Mouse (Mus musculus): ENCODE measurements around the gene Acss2. TPM values are rescaled to one million over a fixed set of nuclear protein-coding genes. Genes with fewer than 3 reads are reported as not detected.

Acss2 gene
- 10 to 100 TPM; 39.9 to 40.3 TPM for total RNA-seq (2021)

GRCm38 (mm10) chr2:155517455-155518423 lies at the start of gene Acss2, which contains the start of gene Ggt7:
Gene Acss2 (plus strand): TSS chr2:155517948.
Gene Ggt7 (minus strand): TSS chr2:155518237.
- DNase-seq (ENCODE audit: low spot score), result peak; percentile 97
- intact Hi-C loops (cut with DNase I), result no loop called here

- intact Hi-C loops (cut with DNase I), result no loop called here
- peak; percentile 15 for DNase-seq (ENCODE audit: low spot score)
Measured at GRCm38 (mm10) chr2:155472671-155473569, 44.8 kb upstream of the Acss2 start.

- DNase-seq (ENCODE audit: low spot score), result peak; percentile 13
- intact Hi-C loops (cut with DNase I), result no loop called here
Measured at GRCm38 (mm10) chr2:155473570-155474088, 44.1 kb upstream of the Acss2 start, which contains the start of gene Ncoa6. Gene Ncoa6 (minus strand): TSS chr2:155473894.

- DNase-seq (ENCODE audit: low spot score), result no peak
- intact Hi-C loops (cut with DNase I), result no loop called here
Measured at GRCm38 (mm10) chr2:155482021-155482420, 35.7 kb upstream of the Acss2 start.

- intact Hi-C loops (cut with DNase I), result no loop called here
- DNase-seq (ENCODE audit: low spot score), result no peak
Measured at GRCm38 (mm10) chr2:155490998-155491397, 26.8 kb upstream of the Acss2 start.

GRCm38 (mm10) chr2:155502596-155502995 lies 15.2 kb upstream of the Acss2 start:
- DNase-seq (ENCODE audit: low spot score), result no peak
- intact Hi-C loops (cut with DNase I), result no loop called here

- intact Hi-C loops (cut with DNase I), result no loop called here
- no peak for DNase-seq (ENCODE audit: low spot score)
Measured at GRCm38 (mm10) chr2:155504440-155505355, 13.1 kb upstream of the Acss2 start.

GRCm38 (mm10) chr2:155505811-155506210 lies 11.9 kb upstream of the Acss2 start:
- DNase-seq (ENCODE audit: low spot score), result no peak
- intact Hi-C loops (cut with DNase I), result no loop called here

- DNase-seq (ENCODE audit: low spot score), result no peak
- intact Hi-C loops (cut with DNase I), result no loop called here
Measured at GRCm38 (mm10) chr2:155507721-155508470, 9.9 kb upstream of the Acss2 start.

GRCm38 (mm10) chr2:155512479-155512878 lies 5.3 kb upstream of the Acss2 start:
- intact Hi-C loops (cut with DNase I), result loop anchor here (5.0 kb wide), 1 partner anchor 255 kb away; no protein-coding TSS in a partner anchor
- DNase-seq (ENCODE audit: low spot score), result no peak

- intact Hi-C loops (cut with DNase I), result loop anchor here (5.0 kb wide), 1 partner anchor 254 kb away; no protein-coding TSS in a partner anchor
- no peak for DNase-seq (ENCODE audit: low spot score)
Measured at GRCm38 (mm10) chr2:155513543-155513942, 4.2 kb upstream of the Acss2 start.

- peak; percentile 40 for DNase-seq (ENCODE audit: low spot score)
- intact Hi-C loops (cut with DNase I), result loop anchor here (5.0 kb wide), 1 partner anchor 253 kb away; no protein-coding TSS in a partner anchor
Measured at GRCm38 (mm10) chr2:155514666-155515065, 3.1 kb upstream of the Acss2 start.

- peak; percentile 30 for DNase-seq (ENCODE audit: low spot score)
- intact Hi-C loops (cut with DNase I), result loop anchor here (1.0 kb wide), 2 partner anchors 68 to 104 kb away; no protein-coding TSS in a partner anchor
Measured at GRCm38 (mm10) chr2:155515941-155516340, 1.8 kb upstream of the Acss2 start.

- intact Hi-C loops (cut with DNase I), result no loop called here
- no peak for DNase-seq (ENCODE audit: low spot score)
Measured at GRCm38 (mm10) chr2:155518531-155519270, 953 bp downstream of the Acss2 start.

- DNase-seq (ENCODE audit: low spot score), result no peak
- intact Hi-C loops (cut with DNase I), result loop anchor here (2.0 kb wide), 1 partner anchor 51 kb away; no protein-coding TSS in a partner anchor
Measured at GRCm38 (mm10) chr2:155523706-155524105, 6.0 kb downstream of the Acss2 start.

- DNase-seq (ENCODE audit: low spot score), result no peak
- intact Hi-C loops (cut with DNase I), result loop anchor here (2.0 kb wide), 1 partner anchor 50 kb away; no protein-coding TSS in a partner anchor
Measured at GRCm38 (mm10) chr2:155524378-155524777, 6.6 kb downstream of the Acss2 start.

GRCm38 (mm10) chr2:155527367-155527766 lies 9.6 kb downstream of the Acss2 start:
- intact Hi-C loops (cut with DNase I), result no loop called here
- no peak for DNase-seq (ENCODE audit: low spot score)

All from heart, postnatal 25 days (tissue).